Mouse (Mus musculus): ENCODE results near the gene Vars2. TPM values are rescaled to one million over a fixed set of nuclear protein-coding genes. Genes with fewer than 3 reads are reported as not detected.

The Vars2 gene
- 10 to 100 TPM; 30.9 to 60.3 (median 45.3) TPM for total RNA-seq (2022)

- peak; percentile 94 for DNase-seq
These were observed at the start of gene Vars2 for GRCm38 (mm10) chr17:35667334-35668065. Gene Vars2, minus strand, starts transcription at chr17:35667592.

GRCm38 (mm10) chr17:35717080-35717479 is 49.7 kb upstream of the Vars2 start:
- DNase-seq = no peak

- no peak for DNase-seq
These were observed 48.7 kb upstream of the Vars2 start for GRCm38 (mm10) chr17:35716114-35716513.

- DNase-seq = peak; percentile 40
These were observed 43.4 kb upstream of the Vars2 start for GRCm38 (mm10) chr17:35710705-35711347.

GRCm38 (mm10) chr17:35708611-35709010 is 41.2 kb upstream of the Vars2 start:
- no peak for DNase-seq

- peak; percentile 56 for DNase-seq
These were observed 40.5 kb upstream of the Vars2 start for GRCm38 (mm10) chr17:35707929-35708328.

- no peak for DNase-seq
These were observed 38.4 kb upstream of the Vars2 start for GRCm38 (mm10) chr17:35705836-35706235.

GRCm38 (mm10) chr17:35704621-35705464 is 37.5 kb upstream of the Vars2 start, which contains the start of gene Ddr1:
Gene Ddr1, minus strand, starts transcription at chr17:35704621.
- DNase-seq = no peak

- DNase-seq = no peak
These were observed 36.4 kb upstream of the Vars2 start for GRCm38 (mm10) chr17:35703751-35704271.

GRCm38 (mm10) chr17:35703065-35703464 is 35.7 kb upstream of the Vars2 start:
- no peak for DNase-seq

- no peak for DNase-seq
These were observed 35.2 kb upstream of the Vars2 start for GRCm38 (mm10) chr17:35702605-35703004.

GRCm38 (mm10) chr17:35701978-35702461 is 34.6 kb upstream of the Vars2 start:
- DNase-seq = peak; percentile 25

GRCm38 (mm10) chr17:35701203-35701977 is 34.0 kb upstream of the Vars2 start:
- DNase-seq = no peak

GRCm38 (mm10) chr17:35700371-35700961 is 33.1 kb upstream of the Vars2 start:
- peak; percentile 56 for DNase-seq

GRCm38 (mm10) chr17:35699919-35700318 is 32.5 kb upstream of the Vars2 start:
- peak; percentile 81 for DNase-seq

- DNase-seq = no peak
These were observed 31.1 kb upstream of the Vars2 start for GRCm38 (mm10) chr17:35698501-35698883.

GRCm38 (mm10) chr17:35697759-35698500 is 30.5 kb upstream of the Vars2 start:
- peak; percentile 67 for DNase-seq

GRCm38 (mm10) chr17:35697429-35697758 is 30.0 kb upstream of the Vars2 start:
- DNase-seq = no peak

GRCm38 (mm10) chr17:35696691-35697090 is 29.3 kb upstream of the Vars2 start:
- no peak for DNase-seq

- DNase-seq = no peak
These were observed 27.9 kb upstream of the Vars2 start for GRCm38 (mm10) chr17:35695289-35695688.

GRCm38 (mm10) chr17:35693906-35694305 is 26.5 kb upstream of the Vars2 start:
- DNase-seq = no peak

All from adrenal gland, adult 8-10 months (tissue).